ENCODE assay signal across 8 mouse cellular contexts in genomic region chr11:22512038-22513001, GRCm38 (mm10). TPM values are rescaled to one million over a fixed set of nuclear protein-coding genes. Genes with fewer than 3 reads are reported as not detected.
DNase-seq lines count a peak whose midpoint lies in the region; ATAC-seq and TF ChIP-seq lines count a peak whose summit lies in the region.

Gene Tmem17 (plus strand): TSS chr11:22512088.

- H3K27ac ChIP-seq in heart, embryonic 12.5 days (ENCODE audit: poor library complexity, severe bottlenecking): peak within 1 kb of the TSS; percentile 85
- peak within 1 kb of the TSS; percentile 98 for H3K27ac ChIP-seq in kidney, postnatal 0 days
- H3K27ac ChIP-seq in liver, adult 2 months (replicated peaks; ENCODE audit: insufficient read depth, low read depth, low read length): peak within 1 kb of the TSS; percentile 95

- H3K4me3 ChIP-seq in heart, embryonic 12.5 days: peak within 1 kb of the TSS; percentile 74
- H3K4me3 ChIP-seq in kidney, postnatal 0 days (replicated peaks; ENCODE audit: low read depth, low read length): peak within 1 kb of the TSS; percentile 61
- H3K4me3 ChIP-seq in liver, adult 2 months (ENCODE audit: insufficient read depth, low read depth, low read length): peak within 1 kb of the TSS; percentile 84

- peak within 1 kb of the TSS; percentile 86 for H3K9ac ChIP-seq in heart, embryonic 12.5 days
- H3K9ac ChIP-seq in kidney, postnatal 0 days (ENCODE audit: low read depth, low read length): peak within 1 kb of the TSS; percentile 98
- H3K9ac ChIP-seq in liver, adult 2 months (ENCODE audit: low read depth, low read length): peak within 1 kb of the TSS; percentile 96

- no peaks in the 10 kb centered on the region for H3K27me3 ChIP-seq in heart, embryonic 12.5 days (replicated peaks)
- no peaks in the 10 kb centered on the region for H3K27me3 ChIP-seq in kidney, postnatal 0 days (ENCODE audit: insufficient read depth, low read length)
- no peaks in the 10 kb centered on the region for H3K27me3 ChIP-seq in liver, adult 2 months (ENCODE audit: control insufficient read depth, insufficient read depth, low read length)

- ATAC-seq in erythroid progenitor cell, adult 5-6 weeks (replicated peaks; ENCODE audit: low FRiP score, poor library complexity, severe bottlenecking): peak; percentile 79
- ATAC-seq in heart, embryonic 12.5 days (ENCODE audit: insufficient number of reproducible peaks, low FRiP score): peak; percentile 93
- peak; percentile 97 for ATAC-seq in kidney, postnatal 0 days (replicated peaks; ENCODE audit: low FRiP score, low read depth)
- ATAC-seq in monocyte, adult 5-6 weeks (replicated peaks; ENCODE audit: insufficient number of reproducible peaks, low FRiP score, low TSS enrichment, poor library complexity, severe bottlenecking): peak; percentile 48; the same call in 1 of the 2 replicates

- WGBS in heart, embryonic 12.5 days: 1% methylated on average over 73 of the region's 73 CpGs
- under 1% methylated on average over 72 of the region's 73 CpGs for WGBS in kidney, postnatal 0 days
- 2% methylated on average over 71 of the region's 73 CpGs for WGBS in liver, adult 2 months

- H3K4me1 ChIP-seq in heart, embryonic 12.5 days (replicated peaks): peaks cover 13% of the 10 kb centered on the region; the same call in 1 of the 2 replicates
- H3K4me1 ChIP-seq in kidney, postnatal 0 days (replicated peaks; ENCODE audit: insufficient read depth, low read length): no peaks in the 10 kb centered on the region
- H3K4me1 ChIP-seq in liver, adult 2 months (ENCODE audit: control insufficient read depth, insufficient read depth, low read length): no peaks in the 10 kb centered on the region

- 0 out of 2 replicates have a peak, but pooled peaks cover 3% of the 10 kb centered on the region for H3K9me3 ChIP-seq in heart, embryonic 12.5 days (replicated peaks)
- H3K9me3 ChIP-seq in kidney, postnatal 0 days (replicated peaks; ENCODE audit: low read length): no peaks in the 10 kb centered on the region

- H3K4me2 ChIP-seq in heart, embryonic 12.5 days: peak within 1 kb of the TSS; percentile 72
- peak within 1 kb of the TSS; percentile 76 for H3K4me2 ChIP-seq in kidney, postnatal 0 days (ENCODE audit: low read length)

- TF ChIP-seq POLR2A in brain, embryonic 14.5 days (IDR thresholded peaks at IDR 0.05; ENCODE audit: borderline replicate concordance, extremely low read depth, insufficient read depth, insufficient read length, poor library complexity, severe bottlenecking): peak; percentile 55
- peak; percentile 72 for TF ChIP-seq POLR2A in liver, adult 2 months (IDR thresholded peaks at IDR 0.05; ENCODE audit: extremely low read depth, insufficient read depth, low read length)

- H3K79me2 ChIP-seq in liver, adult 2 months (ENCODE audit: control insufficient read depth, insufficient read depth, low read length): no peaks in the 10 kb centered on the region

- no peak for TF ChIP-seq CTCF in brain, embryonic 14.5 days (IDR thresholded peaks at IDR 0.05; ENCODE audit: borderline replicate concordance, extremely low read depth, insufficient read depth, insufficient read length)
- TF ChIP-seq CTCF in kidney, postnatal 0 days (IDR thresholded peaks at IDR 0.05; ENCODE audit: low read depth): peak; percentile 22; the same call in 1 of the 2 replicates
- peak; percentile 35; the same call in 1 of the 2 replicates for TF ChIP-seq CTCF in liver, adult 2 months (IDR thresholded peaks at IDR 0.05; ENCODE audit: low read depth, low read length)

- H3K36me3 ChIP-seq in heart, embryonic 12.5 days: peaks cover 5% of the 10 kb centered on the region; the same call in 1 of the 2 replicates
- H3K36me3 ChIP-seq in kidney, postnatal 0 days (ENCODE audit: insufficient read depth, low read length): no peaks in the 10 kb centered on the region
- H3K36me3 ChIP-seq in liver, adult 2 months (ENCODE audit: control insufficient read depth, insufficient read depth, low read length): no peaks in the 10 kb centered on the region

- peak; percentile 81 to 86 for DNase-seq in B cell, adult 2 months
- DNase-seq in brain, embryonic 14.5 days (ENCODE audit: low read depth): peak; percentile 90
- DNase-seq in kidney, postnatal 0 days (ENCODE audit: low spot score): peak; percentile 86
- DNase-seq in liver, adult 2 months (ENCODE audit: extremely low read depth, low read depth, low spot score): peak; percentile 80
- peak; percentile 71 to 76 for DNase-seq in spleen, postnatal 36 days (ENCODE audit: low spot score in 2 of 2)

RNA-seq across cellular contexts. Expression of gene Tmem17, which starts in this region (rescaled TPM):
- 13.5 and 14.4 TPM in 2 replicates for polyA plus RNA-seq in brain, embryonic 14.5 days (2012; rRNA removed)
- not detected in 2 replicates for total RNA-seq in erythroid progenitor cell, adult 5-6 weeks (2015; ENCODE audit: low replicate concordance)
- not detected in 2 replicates for total RNA-seq in erythroid progenitor cell, adult 5-6 weeks (2017; ENCODE audit: low replicate concordance)
- polyA plus RNA-seq in heart, embryonic 12.5 days (2016; fragmentation: Nextera tagmentation; extraction: Ambion mirVana): 10.8 TPM in 2 replicates
- 17.7 and 18.1 TPM in 2 replicates for polyA plus RNA-seq in kidney, postnatal 0 days (2015; fragmentation: Nextera tagmentation; extraction: Ambion mirVana)
- total RNA-seq in liver, adult 2 months (2014; rRNA removed): 0.94 and 1.0 TPM in 2 replicates
- 0.55 and 0.82 TPM in 2 replicates for polyA plus RNA-seq in liver, adult 2 months (2012; rRNA removed)
- 1.0 to 1.2 TPM in 2 of 3 replicates, not detected in the other for total RNA-seq in monocyte, adult 5-6 weeks (2017)

Comparison
In these comparisons a context has a peak if more than half of its experiments do, and no peak if none do; other contexts are left out.
1. Peak in every context shown above with its lines: DNase-seq, ATAC-seq, H3K4me3 ChIP-seq and H3K27ac ChIP-seq.
2. Peak in ATAC-seq in erythroid progenitor cell, adult 5-6 weeks; RNA of the gene not detected or under 1 TPM.